In the genomic region with DNA sequence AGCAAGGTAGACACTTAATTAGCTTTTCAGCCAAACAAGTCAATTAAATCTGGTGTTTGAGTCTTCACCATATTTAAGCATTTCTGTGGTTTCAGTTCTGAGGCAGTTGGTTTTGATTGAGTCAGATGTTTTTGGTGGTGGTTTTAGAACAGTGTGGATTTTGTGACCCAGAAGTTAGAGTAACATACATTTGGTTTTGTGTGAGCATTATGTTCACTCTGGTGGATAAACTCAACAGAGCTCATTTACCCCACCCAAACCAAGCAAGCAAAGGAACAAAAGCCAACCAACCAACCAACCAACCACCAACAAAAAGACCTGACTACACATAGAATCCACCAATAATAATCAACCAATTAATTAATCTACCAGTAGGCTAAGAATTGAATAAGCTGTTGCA, we compare ENCODE assay signal across 16 mouse cellular contexts.
"Had no signal": no experiment of that assay in that cellular context is flagged by ENCODE, and none has a peak within 500 bp of the region (broad histone marks: within the 10 kb centered on the region; RNA-seq: fewer than 3 reads in every experiment).

No protein-coding gene starts in this region.

- ATAC-seq: lung, postnatal 0 days; midbrain, embryonic 15.5 days had no signal

- H3K36me3 ChIP-seq: limb, embryonic 10.5 days; limb, embryonic 13.5 days; liver, embryonic 13.5 days; midbrain, embryonic 12.5 days; midbrain, embryonic 15.5 days; stomach, embryonic 15.5 days had no signal

- H3K9me3 ChIP-seq: limb, embryonic 10.5 days; limb, embryonic 13.5 days; liver, embryonic 13.5 days; midbrain, embryonic 12.5 days; midbrain, embryonic 15.5 days; stomach, embryonic 15.5 days had no signal

- H3K27me3 ChIP-seq: limb, embryonic 13.5 days; liver, embryonic 13.5 days; midbrain, embryonic 12.5 days; midbrain, embryonic 15.5 days; stomach, embryonic 15.5 days had no signal

- H3K4me1 ChIP-seq: limb, embryonic 10.5 days; limb, embryonic 13.5 days; liver, embryonic 13.5 days; midbrain, embryonic 15.5 days; stomach, embryonic 15.5 days had no signal

- DNase-seq: kidney, adult 9 months; kidney, postnatal 14 days; kidney, postnatal 4 days; liver; liver, embryonic 13.5 days; lung, embryonic 14.5 days; right cerebral cortex, postnatal 25 days; spleen, adult 18-20 months; thymus, postnatal 25 days had no signal

- H3K9ac ChIP-seq: limb, embryonic 13.5 days; liver, embryonic 13.5 days; lung, embryonic 14.5 days; midbrain, embryonic 12.5 days; midbrain, embryonic 15.5 days; stomach, embryonic 15.5 days had no signal

- H3K4me2 ChIP-seq: limb, embryonic 13.5 days; liver, embryonic 13.5 days; lung, embryonic 14.5 days; midbrain, embryonic 12.5 days; midbrain, embryonic 15.5 days; stomach, embryonic 15.5 days had no signal

- H3K4me3 ChIP-seq: limb, embryonic 10.5 days; limb, embryonic 13.5 days; liver, embryonic 13.5 days; midbrain, embryonic 12.5 days; midbrain, embryonic 15.5 days; stomach, embryonic 15.5 days had no signal

- H3K27ac ChIP-seq: limb, embryonic 10.5 days; limb, embryonic 13.5 days; liver, embryonic 13.5 days; macrophage; midbrain, embryonic 12.5 days; midbrain, embryonic 15.5 days; stomach, embryonic 15.5 days had no signal
